Mouse (Mus musculus) large intestine, adult 2 months (tissue): Measurements from ENCODE around the gene Dctpp1. TPM values are rescaled to one million over a fixed set of nuclear protein-coding genes. Genes with fewer than 3 reads are reported as not detected.
"Not testable (repeated sequence)": the region's sequence is repeated elsewhere in the genome, so short reads cannot be mapped to it uniquely, and the experiment has no call there.

ENCODE experiments used
- DNase-seq: peaks from one replicate; pipeline ENCODE4 v3.0.0-alpha.2; 2012; ENCODE audit warnings: low read depth, low spot score
- WGBS: fragments of 180-500 bp; shearing (Covaris S2); methylation state at CpG from one replicate; pipeline ENCODE4 v1.1.7; 2018; 5-methylcytosine and 5-hydroxymethylcytosine counted together
- polyA plus RNA-seq: library from polyadenylated mRNA; depleted of rRNA; stranded (reverse); fragments of >200 nt; gene quantifications from 2 replicates; pipeline ENCODE4 v1.2.3, GENCODE M21; 2012

Dctpp1 gene
- polyA plus RNA-seq, 1 experiment = 79.9 TPM

DNA sequence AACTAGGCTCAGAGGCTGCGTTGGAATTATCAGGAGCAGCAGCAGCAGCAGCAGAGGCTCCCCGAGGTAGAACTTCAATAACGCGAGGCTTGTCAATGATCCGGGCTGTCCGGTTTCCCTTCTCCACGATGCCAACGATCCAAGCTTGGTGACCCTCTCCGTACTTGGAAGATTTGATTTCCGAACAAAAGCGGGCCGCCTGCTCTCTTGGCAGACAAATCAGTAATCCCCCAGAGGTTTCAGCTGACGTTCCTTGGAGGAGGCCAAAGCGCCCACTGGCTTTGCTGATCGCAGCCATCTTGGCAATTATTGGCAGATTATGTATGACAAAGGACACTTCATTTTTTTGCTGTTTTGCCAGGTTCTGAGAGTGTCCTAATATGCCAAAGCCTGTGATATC, 12.1 kb upstream of the Dctpp1 start:
- WGBS = 91% methylated on average over 15 of the region's 15 CpGs
- no peak for DNase-seq

DNA sequence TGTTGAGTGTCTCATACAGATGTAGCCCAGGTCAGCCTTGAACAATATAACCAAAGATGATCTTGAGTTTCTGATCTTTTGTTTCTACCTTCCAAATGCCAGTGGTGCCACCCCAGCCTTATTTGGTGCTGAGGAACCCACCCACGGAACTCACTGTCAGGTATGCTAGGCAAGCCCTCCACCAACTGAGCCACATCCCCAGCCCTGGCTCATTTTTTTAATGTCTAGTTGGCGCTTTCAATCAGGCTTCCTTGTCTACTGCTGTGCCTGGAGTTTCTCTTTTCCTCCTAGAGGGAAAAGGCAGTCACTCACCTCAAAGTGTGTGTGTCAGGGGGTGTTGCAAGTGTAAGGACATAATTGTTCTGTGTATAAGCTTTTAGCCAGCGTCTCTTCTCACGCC, 10.6 kb upstream of the Dctpp1 start:
- no peak for DNase-seq

DNA sequence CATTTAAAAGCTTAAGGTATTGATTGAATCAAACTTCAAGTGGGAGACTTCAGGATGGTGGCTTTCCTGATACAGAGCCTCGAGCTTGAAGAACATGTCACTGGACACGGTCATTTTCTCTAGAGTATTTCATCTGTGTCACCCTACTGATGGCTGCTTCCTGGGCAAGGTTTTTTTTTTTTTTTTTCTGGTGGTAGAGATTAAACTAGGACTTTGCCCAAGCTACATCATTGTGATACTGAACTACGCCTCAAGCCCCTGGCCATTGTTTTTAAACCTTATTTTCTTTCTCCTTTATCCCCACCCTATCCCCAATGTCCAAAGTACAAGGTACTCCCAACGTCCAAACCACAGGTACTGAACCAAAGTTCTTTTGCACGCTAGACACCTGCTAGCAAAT, 10.2 kb upstream of the Dctpp1 start:
- no peak for DNase-seq
- WGBS = 35% methylated on average over 5 of the region's 5 CpGs

More for the DNA sequence above, 10.6 kb upstream of the Dctpp1 start:
- WGBS = 55% methylated on average over 4 of the region's 4 CpGs

DNA sequence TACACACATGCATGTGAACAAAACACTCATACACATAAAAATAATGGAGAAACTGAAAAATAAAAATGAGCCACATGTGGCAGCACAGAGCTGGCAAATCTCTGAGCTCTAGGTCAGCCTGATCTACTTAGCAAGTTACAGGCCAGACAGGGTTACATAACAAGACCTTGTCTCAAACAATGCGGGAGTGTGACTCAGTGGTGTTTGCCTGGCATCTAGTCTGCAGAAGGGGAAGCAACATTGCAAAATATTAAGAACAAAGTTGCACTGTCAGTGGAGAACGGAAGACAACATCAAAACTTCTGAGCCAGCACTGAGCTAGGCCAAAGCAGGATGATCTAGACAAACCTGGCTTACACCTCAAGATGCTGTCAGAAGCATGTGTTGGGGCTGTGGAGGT, 9.7 kb upstream of the Dctpp1 start:
- WGBS = 62% methylated on average over 2 of the region's 2 CpGs
- DNase-seq = no peak

DNA sequence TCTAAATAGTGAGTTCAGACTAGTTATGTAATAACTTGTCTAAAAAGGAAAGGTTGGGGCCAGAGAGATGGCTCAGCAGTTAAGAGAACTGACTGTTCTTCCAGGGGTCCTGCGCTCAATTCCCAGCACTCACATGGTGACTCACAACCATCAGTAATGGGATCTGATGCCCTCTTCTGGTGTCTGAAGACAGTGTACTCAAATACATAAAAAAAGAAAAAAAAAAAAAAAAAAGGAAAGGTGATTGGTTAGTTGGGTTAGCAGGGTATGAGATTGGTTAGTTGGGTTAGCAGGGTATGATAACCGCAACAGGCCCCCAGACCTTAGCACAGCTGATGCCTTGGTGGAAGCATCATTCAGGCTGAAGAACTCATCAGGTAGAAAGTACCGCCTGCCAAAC, 3.0 kb upstream of the Dctpp1 start:
- 96% methylated on average over 3 of the region's 3 CpGs for WGBS
- DNase-seq = no peak

DNA sequence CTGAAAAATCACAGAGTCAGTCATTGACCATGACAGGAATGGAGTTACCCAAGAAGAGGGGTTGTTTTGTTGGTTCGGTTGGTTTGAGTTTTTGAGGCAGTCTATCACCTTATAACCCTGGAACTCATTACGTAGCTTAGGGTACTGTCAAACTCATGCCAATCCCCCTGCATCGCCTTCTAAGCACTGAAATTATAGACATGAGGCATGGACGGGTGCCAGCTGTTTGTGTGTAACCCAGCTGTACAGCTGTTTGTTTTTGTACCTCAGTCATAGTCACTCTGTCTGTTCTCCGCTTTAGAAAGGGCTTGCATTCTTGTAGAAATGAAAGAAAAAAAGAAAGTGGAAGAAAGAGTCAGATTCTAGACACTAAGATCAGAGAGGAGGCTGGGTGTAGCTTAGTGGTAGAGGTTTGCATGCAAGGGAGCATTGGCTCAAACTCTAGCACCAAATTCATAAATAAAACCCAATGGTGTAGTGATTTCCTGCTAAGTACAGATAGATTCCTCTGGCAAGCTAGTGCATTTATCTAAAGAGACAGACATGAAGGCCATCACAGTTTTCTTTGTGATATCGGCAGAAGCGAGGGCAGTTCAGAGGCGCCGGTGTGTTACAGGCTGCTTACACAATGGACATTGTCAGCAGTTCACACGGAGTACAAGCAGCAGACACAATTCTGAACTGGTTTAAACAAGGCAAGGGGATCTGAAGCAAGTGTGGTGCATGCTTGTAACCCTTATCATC, 1.9 kb upstream of the Dctpp1 start:
- no peak for DNase-seq
- WGBS = 83% methylated on average over 10 of the region's 10 CpGs

DNA sequence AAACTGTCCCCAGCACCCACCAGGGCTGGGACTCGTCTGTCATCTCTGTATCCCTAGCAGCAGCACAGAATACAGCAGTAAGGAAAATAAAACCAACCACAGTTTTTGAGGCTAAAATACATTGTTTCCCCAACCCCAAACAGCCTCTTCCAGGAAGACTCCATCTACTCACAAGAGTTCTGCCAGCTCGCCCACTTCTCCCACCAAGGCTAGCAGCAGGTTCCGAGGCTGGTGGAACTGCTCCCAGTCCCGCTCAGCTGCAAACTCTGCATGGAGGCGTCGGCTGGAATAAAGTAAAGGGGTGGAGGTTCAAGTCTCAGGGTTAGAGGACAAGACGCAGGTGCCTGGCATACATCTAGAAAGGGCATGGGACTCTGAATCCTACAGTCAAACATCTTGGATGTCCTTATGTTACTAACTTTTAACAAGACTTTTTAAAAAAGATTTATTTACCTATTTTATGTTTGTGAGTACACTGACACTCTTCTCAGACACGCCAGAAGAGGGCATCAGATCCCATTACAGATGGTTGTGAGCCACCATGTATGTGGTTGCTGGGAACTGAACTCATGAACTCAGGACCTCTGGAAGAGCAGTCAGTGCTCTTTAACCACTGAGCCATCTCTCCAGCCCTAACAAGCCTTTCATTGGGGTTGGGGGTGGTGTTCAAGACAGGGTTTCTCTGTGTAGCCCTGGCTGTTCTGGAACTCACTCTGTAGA, 1.2 kb downstream of the Dctpp1 start:
- no peak for DNase-seq
- 56% methylated on average over 8 of the region's 8 CpGs for WGBS

DNA sequence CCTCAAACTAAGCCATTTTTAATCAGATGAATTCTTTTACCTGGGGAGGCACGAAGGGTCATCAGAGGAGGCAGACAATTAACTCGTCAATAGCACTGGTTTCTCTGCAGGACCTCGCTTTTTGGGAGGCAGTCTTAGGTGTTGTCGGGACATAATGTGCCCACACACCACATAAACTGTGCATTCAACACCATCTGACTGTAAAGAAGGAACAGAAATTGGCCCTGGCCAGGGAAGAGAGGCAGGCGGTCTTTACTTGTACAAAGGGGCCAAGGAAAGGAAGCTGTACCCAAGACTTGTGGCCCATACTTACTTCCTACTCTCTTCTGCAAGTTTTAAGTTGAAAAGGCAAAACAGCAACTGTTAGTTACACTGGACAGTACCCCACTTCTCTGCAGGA, 4.0 kb downstream of the Dctpp1 start:
- WGBS = 92% methylated on average over 5 of the region's 5 CpGs
- no peak for DNase-seq

DNA sequence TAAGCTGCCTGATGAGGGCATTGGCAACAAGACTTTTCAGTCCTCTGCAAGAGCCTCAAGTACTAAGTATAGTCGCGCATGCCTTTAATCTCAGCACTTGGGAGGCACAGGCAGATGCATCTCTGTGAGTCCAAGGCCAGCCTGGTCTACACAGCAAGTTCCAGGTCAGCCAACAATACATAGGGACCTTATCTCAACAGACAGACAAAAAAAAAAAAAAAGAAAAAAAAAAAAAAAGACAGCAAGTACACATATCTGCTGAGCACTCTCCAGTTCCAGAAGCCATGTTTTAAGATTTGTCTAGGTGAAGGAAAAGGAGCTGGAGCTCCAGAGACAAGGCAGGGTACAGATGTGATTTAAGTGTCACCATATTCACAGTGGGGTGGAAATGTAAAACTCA, 4.5 kb downstream of the Dctpp1 start:
- WGBS = 88% methylated on average over 2 of the region's 2 CpGs

DNA sequence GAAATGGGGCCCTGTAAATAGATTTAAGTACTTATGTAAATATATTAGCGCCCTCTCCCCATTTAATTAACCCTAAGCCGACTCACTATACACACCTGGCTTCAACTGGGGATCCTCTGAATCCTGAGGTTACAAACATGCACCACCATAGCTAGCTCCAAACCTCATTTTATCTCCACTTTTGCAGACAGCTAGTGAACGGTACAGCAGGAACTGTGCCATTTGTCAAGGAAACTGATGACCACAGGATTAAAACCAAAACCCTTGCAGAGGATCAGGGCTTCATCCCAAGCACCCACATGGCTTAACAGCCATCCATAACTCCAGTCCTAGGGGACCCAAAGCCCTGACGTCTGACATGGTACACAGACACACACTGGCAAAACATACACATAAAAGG, 5.5 kb downstream of the Dctpp1 start:
- WGBS = 26% methylated on average over 4 of the region's 4 CpGs
- no peak for DNase-seq

More for the DNA sequence above, 4.5 kb downstream of the Dctpp1 start:
- no peak for DNase-seq

DNA sequence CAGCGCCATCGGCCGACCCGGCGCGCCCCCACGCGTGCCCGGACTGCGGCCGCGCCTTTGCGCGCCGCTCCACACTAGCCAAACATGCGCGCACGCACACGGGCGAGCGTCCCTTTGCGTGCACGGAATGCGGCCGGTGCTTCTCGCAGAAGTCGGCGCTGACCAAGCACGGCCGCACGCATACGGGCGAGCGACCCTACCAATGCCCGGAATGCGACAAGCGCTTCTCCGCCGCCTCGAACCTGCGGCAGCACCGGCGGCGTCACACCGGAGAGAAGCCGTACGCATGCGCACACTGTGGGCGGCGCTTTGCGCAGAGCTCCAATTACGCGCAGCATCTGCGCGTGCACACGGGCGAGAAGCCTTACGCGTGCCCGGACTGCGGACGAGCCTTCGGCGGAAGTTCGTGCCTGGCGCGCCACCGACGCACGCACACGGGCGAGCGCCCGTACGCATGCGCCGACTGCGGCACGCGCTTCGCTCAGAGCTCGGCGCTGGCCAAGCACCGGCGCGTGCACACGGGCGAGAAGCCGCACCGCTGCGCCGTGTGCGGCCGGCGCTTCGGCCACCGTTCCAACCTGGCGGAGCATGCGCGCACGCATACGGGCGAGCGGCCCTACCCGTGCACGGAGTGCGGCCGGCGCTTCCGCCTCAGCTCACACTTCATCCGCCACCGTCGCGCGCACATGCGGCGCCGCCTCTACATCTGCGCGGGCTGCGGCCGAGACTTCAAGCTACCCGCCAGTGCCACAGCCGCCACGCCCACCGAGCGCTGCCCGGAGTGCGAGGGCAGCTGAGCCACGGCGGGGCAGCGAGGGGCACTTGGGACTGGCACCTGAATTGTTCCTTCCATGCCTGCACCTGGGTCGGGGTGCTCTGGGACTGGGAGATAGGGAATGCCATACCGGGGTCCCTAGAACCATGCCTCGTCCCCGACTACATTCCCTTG, 6.4 kb downstream of the Dctpp1 start:
- DNase-seq = no peak
- under 1% methylated on average over 133 of the region's 136 CpGs for WGBS

DNA sequence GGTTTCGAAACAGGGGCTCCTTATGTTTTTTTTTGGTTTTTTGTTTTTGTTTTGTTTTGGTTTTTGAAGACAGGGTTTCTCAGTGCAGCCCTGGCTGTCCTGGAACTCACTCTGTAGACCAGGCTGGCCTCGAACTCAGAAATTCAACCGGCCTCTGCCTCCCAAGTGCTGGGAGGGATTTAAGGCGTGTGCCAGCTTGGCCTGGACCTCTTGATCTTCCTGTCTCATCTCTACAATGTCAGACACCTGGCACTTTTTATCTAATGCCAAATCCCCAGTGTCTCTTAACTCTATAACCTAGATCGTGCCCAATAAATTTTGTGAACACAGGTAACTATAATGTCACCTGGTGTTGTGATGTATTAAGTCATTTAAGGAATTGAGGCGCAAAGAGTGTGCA, 7.2 kb downstream of the Dctpp1 start:
- 60% methylated on average over 6 of the region's 6 CpGs for WGBS
- DNase-seq = no peak

DNA sequence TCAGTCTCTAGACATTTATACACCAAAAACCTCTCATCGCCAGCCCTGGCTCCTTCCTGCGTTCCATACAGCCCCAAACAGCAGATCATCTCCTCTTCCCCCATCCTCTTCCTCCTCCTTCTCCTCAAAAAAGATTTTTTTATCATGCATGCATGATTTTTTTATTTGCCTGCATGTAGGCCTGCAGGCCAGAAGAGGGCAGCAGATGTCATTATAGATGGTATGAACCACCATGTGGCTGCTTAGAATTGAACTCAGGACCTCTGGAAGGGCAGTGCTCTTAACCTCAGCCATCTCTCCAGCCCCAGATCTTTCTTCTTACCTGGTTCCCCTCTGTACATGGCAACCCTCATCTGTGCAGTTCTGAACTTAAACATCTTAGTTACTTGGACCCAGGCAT, 8.1 kb downstream of the Dctpp1 start:
- DNase-seq = no peak
- WGBS = 72% methylated on average over 2 of the region's 2 CpGs

DNA sequence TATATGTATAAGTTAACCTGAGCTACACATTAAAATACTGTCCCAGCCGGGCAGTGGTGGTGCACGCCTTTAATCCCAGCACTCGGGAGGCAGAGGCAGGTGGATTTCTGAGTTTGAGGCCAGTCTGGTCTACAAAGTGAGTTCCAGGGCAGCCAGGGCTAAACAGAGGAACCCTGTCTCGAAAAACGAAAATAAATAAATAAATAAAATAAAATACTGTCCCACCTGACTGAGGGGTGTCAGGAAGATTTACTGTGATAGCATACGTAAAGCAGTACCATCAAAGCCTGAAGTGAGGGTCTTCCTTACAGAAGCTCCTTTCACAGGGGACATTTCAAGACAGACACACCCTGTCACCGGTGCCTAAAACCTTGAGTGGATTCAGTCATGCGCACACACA, 10.0 kb downstream of the Dctpp1 start:
- not testable (repeated sequence) for DNase-seq
- 90% methylated on average over 8 of the region's 8 CpGs for WGBS

DNA sequence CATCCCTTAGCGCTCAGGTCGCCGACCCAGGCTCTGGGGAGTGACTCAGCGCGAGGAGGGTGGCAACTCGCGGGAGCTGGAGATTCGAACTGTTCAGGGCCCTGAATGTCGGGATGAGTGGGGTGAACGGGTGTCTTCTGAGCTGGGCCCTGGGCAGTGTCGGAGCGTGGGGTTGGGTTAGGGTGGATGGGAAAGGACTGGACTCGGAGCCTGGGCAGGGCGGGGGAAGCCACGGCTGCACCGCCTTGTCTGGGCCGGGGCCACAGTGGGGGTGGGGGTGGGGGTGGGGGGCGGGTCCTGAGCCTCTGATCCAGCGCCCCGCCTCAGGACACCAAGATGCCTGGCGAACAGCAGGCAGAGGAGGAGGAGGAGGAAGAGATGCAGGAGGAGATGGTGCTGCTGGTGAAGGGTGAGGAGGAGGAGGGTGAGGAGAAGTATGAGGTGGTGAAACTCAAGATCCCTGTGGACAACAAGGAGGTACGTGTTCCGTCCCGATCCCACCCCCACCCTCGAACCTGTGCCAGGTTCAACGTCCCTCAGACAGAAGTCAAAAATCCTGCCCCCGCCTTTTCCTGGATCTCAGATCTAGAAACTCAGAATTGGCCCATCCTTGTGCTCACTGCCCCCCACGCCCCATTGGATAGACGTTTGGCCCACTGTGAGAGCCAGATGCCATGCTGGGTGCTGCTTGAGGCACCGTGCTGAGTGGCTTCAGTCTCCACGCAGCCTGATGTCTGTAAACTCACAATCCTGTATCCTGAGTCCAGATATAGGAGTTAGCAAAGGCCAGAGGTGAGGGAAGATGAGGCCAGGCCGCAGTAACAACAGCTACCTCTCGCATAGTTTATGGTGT, 15.6 kb downstream of the Dctpp1 start:
- no peak for DNase-seq
- WGBS = 7% methylated on average over 33 of the region's 33 CpGs

DNA sequence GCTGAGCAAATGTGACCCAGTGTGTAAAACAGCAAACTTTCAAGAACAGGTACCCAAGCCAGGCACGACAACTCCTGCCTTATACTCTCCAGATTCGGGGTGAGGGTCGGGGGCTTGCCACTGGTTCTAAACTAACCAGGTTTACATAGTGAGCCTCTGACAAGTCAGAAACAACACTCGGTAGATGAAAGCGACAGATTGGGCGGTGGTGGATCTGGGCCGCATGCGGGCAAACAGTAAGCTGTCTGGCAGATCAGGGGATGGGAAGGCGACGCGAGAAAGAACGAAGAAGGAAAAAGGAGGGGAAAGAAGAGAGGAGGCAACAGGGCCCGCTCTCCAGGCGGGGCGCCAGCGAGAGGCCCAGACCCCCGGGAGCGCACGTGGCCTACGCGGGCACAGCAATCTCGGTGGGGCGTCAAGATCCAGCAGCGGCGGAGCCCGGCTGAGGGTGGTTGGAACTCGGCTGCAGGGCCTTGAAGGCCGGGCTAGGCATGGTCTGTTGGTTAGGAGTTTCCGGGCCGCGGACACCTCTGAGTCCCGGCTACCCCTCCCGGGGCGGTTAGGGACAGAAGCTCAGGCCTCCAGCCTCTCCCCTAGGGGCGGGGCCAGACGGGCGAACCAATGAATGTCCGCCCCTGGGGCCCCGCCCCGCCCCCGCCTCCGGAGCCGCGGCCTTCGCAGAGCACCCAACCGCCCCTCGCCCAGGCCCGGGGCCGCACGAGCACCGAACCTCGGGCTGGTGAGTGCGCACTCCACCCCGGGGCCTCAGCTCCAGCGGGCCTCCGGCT, 16.4 kb downstream of the Dctpp1 start, which contains the start of gene Zfp771:
Zfp771 (plus strand) TSS at position 405 of the 788 bp plus-strand sequence.
- DNase-seq = no peak
- 2% methylated on average over 56 of the region's 56 CpGs for WGBS

DNA sequence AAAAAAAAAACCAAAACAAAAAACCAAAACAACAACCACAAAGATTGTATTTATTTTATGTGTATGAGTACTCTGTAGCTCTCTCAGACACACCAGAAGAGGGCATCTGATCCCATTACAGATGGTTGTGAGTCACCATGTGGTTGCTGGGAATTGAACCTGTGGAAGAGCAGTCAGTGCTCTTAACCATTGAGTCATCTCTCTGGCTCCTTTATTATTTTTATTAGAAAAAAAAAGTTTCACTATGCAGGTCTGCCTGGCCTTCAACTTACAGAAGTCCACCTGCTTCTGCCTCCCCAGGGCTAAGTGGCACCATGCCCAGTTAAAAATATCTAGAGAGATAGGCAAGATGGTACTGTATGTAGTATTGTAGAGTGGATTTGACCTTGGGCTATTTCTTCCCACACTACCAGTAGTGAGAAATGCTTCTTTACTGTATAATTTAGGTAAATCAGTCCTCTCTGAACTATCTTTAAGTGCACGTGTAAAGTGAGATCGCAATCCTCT, 17.1 kb downstream of the Dctpp1 start:
- no peak for DNase-seq
- WGBS = 41% methylated on average over 2 of the region's 2 CpGs

DNA sequence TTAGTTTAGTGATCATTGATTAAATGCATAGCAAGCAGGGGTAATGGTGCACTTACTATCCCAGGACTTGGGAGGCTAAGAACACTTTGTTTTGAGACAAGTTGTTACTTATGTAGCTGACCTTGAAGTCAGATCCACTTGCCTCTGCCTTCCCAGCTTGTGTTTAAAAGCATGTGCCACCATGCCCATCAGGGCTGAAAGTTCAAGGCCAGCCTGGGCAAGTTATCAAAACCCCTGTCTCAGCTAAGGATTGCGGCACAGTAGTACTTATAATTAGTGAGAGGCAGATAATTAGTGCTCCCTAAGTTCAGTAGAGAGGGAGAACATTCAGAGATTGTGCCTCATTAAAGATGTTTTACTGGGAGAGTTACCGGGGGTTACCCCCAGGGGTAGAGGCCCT, 25.7 kb downstream of the Dctpp1 start:
- no peak for DNase-seq
- WGBS = 89% methylated on average over 2 of the region's 2 CpGs
